Mouse (Mus musculus) myocyte (in vitro differentiated cells): ENCODE measurements at regions not wholly inside any gene's neighbourhood (a gene's known extent, or its start where the extent isn't known, plus 50 kb on each side); places are given as distances from the start of the nearest gene placed in this dataset.

Experiments
- CEBPB ChIP-seq: IDR thresholded peaks from 2 replicates; pipeline ENCODE4 v1.6.1; 2011; ENCODE audit warnings: mild to moderate bottlenecking, moderate library complexity; ENCODE audit not compliant: poor library complexity, insufficient read depth, severe bottlenecking
- E2F4 ChIP-seq: IDR thresholded peaks from one replicate; pipeline ENCODE4 v1.6.1; 2011; ENCODE audit warnings: mild to moderate bottlenecking, control low read depth, moderate library complexity; ENCODE audit not compliant: insufficient read depth
- MAX ChIP-seq: IDR thresholded peaks from one replicate; pipeline ENCODE4 v1.6.1; 2011; ENCODE audit warnings: low read depth, mild to moderate bottlenecking, control low read depth
- MYOD1 ChIP-seq, 3 experiments: IDR thresholded peaks; one replicate each; pipeline ENCODE4 v1.6.1; 2011; ENCODE audit warnings: control low read depth in 2 of 3, low read depth in 2 of 3, mild to moderate bottlenecking in 2 of 3, moderate library complexity in 1 of 3; ENCODE audit not compliant: insufficient read length in 2 of 3, control insufficient read depth in 1 of 3
- MYOG ChIP-seq, 3 experiments: IDR thresholded peaks; one replicate each; pipeline ENCODE4 v1.6.1; 2011; ENCODE audit warnings: control low read depth in 2 of 3, low read depth in 2 of 3, mild to moderate bottlenecking in 2 of 3; ENCODE audit not compliant: insufficient read length in 2 of 3, control insufficient read depth in 1 of 3, insufficient read depth in 1 of 3
- POLR2A ChIP-seq: IDR thresholded peaks from one replicate; pipeline ENCODE4 v1.6.1; 2011; ENCODE audit warnings: low read depth, mild to moderate bottlenecking, control low read depth, moderate library complexity; ENCODE audit not compliant: insufficient read length
- POLR2AphosphoS2 ChIP-seq: IDR thresholded peaks from one replicate; pipeline ENCODE4 v1.6.1; 2011; ENCODE audit warnings: low read depth, control low read depth; ENCODE audit not compliant: insufficient read length
- REST ChIP-seq: IDR thresholded peaks from one replicate; pipeline ENCODE4 v1.6.1; 2011; ENCODE audit warnings: mild to moderate bottlenecking, control low read depth, moderate library complexity; ENCODE audit not compliant: insufficient read depth, insufficient read length
- TCF12 ChIP-seq: IDR thresholded peaks from one replicate; pipeline ENCODE4 v1.6.1; 2011; ENCODE audit warnings: mild to moderate bottlenecking, control low read depth; ENCODE audit not compliant: poor library complexity, insufficient read depth, severe bottlenecking
- USF1 ChIP-seq: IDR thresholded peaks from one replicate; pipeline ENCODE4 v1.6.1; 2011; ENCODE audit warnings: low read depth, mild to moderate bottlenecking, control low read depth, moderate library complexity

- TF ChIP-seq TCF12 (no peak), POLR2A (no peak), USF1 (no peak), MAX (no peak), E2F4 (no peak), POLR2AphosphoS2 (no peak), CEBPB (no peak), MYOD1 (IDR thresholded peaks at IDR 0.05; ENCODE audit: control insufficient read depth in 1 of 3, insufficient read length in 2 of 3, low read depth in 2 of 3) (no peak), MYOG (IDR thresholded peaks at IDR 0.05; ENCODE audit: control insufficient read depth in 1 of 3, insufficient read depth in 1 of 3, insufficient read length in 2 of 3, low read depth in 2 of 3) (no peak), REST (no peak)
Measured at GRCm38 (mm10) chr5:118365196-118365595, 120.2 kb downstream of the 2410131K14Rik start.
